Mouse (Mus musculus) layer of hippocampus, adult 9-11 months (tissue): ENCODE data around the gene Armc12.

Source experiments
- DNase-seq: peaks from one replicate; pipeline ENCODE4 v3.0.0; 2022

The Armc12 gene

DNA sequence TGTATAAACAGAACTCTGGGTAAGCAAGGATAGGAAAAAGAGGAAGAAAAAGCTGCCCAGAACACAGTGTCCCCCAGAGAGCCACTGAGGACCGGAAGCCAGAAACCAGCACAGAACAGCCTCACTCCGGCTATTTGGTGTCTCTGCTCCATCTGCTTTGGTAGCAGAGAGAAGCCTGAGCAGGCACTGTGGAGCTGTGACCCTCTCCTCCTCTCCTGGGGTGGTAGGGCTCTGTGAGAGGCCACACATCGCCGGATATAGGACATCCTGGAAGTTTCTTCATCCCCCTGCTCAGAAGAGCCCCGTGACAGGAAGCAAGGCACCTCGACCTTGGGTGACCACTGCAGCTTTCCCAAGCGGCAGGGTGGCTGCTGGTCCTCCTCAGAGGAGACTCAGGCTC, 16.8 kb upstream of the Armc12 start:
- DNase-seq: no peak

DNA sequence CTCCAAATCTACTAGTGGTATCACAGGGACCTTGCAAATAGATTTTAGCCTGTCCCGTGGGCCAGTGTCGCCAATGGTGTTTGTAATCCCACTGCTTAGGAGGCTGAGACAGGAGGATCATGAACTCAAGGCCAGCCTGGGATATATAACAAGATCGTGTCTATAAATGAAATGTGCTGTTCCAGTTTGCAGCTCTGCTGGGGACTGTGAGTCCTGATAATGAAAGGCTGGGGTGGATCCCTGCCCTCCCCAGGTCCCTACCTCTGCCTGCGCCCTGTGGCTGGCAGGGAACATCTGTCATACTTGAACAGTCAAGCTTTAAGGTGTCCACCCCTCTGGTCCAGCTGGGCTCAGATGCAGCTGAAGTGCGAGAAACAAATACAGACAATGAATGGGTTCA, 16.1 kb upstream of the Armc12 start:
- no peak for DNase-seq

DNA sequence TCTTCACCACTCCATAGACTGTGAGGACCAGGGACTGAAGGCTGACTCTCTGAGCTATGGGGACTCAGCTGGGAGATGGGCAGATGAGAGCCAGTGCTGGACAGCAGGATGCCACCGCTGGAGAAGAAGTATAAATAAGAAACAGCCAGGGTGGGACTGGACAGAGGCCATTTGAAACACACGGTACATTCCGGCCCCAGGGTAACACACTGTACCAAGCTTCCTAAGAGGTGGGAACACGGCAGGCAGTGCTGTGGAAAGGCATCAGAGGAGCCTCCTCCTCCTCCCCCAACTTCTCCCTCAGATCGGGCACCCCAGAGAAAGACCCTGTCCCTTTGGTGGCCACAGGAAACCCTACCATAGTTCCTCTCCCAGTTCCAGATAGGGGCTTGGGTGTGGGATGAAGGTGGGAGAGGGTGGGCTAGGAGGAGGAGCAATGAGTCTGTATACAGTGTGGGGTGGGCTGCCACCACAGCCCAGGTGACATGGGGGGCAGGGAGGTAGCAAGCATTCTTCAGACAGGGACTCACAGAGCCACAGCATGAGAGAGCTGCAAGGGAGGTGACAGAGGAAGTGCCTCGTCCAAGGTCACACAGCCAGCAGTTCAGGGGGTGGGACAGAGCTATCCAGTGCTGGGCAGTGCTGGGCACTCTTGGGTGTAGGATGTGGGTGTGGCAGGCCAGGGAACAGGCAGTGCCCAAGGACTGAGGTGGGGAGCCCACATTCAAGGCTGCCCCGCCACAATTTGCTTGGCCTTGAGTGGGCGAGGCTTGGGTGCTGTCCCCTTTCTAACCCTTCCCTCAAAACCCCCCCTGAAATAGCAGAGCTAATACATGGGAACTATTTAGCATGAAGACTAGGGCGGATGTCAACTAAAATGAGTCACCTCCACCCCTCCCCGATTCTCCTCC, 14.9 kb upstream of the Armc12 start:
- DNase-seq: no peak

DNA sequence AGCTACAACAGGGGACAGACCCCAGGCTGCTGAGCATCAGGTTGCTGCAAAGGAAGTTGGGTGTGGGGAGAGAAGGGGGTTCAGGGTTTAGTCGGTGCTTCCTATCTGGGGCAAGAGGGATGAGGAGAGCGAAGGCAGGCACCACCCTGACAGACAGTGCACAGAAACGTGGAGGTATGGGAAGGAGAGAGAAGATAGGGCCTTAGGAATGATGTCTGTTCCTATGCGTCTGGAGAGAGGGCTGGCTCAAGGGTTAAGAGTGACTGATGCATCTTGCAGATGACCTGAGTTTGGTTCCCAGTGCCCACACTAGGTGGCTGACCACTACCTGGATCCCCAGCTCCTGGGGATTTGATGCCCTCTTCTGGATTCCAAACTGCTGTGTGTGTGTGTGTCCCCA, 13.7 kb upstream of the Armc12 start:
- no peak for DNase-seq

DNA sequence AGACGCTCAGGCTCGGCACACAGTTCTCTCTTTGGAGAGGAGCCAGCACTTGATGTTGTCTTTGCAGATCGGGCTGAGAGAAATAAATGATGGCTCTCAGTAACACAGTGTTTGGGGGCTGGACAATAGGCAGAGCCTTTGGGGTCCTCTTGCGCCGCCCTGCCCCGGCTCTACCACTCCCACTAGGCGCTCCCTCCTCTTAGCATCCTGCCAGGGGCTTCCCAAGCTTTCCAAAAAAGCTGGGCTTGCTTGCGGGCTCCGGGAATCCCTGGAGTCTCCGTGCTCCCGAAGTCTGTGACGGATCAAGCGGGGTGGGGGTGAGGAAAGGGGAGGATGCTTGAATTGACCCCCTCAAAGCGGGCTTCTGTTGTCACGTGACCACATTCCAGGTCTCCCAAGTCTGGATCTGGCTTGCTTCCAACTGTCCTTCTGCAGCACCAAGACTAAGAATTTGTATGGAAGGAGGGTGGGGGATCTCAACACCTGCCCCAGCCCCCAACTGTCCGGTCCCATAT, 13.1 kb upstream of the Armc12 start, which contains the start of gene Fkbp5:
Fkbp5 (minus strand) TSS at position 87 of the 515 bp plus-strand sequence.
- no peak for DNase-seq

GRCm38 (mm10) chr17:28517956-28518614, 12.5 kb upstream of the Armc12 start:
- peak; percentile 92 for DNase-seq

GRCm38 (mm10) chr17:28518615-28519071, 12.0 kb upstream of the Armc12 start:
- DNase-seq: no peak

DNA sequence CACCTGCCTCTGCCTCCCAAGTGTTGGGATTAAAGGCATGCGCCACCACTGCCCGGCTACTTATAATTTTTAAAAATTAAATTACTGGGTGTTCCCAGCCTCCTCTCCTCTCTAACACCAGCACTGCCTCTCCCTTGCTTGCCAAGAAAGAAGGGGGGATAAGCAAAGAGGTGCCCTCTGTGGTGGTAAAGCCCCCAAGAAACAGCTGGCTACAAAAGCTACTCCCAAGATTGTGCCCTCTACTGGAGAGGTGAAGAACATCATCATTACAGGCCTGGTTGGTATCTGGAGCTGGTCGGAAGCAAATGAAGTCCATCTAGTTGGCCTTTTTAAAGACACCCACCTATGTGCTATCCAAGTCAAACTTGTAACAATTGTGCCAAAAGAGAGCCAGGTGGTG, 10.8 kb upstream of the Armc12 start:
- no peak for DNase-seq

- no peak for DNase-seq
Observed at GRCm38 (mm10) chr17:28520561-28520960, 10.0 kb upstream of the Armc12 start.

DNA sequence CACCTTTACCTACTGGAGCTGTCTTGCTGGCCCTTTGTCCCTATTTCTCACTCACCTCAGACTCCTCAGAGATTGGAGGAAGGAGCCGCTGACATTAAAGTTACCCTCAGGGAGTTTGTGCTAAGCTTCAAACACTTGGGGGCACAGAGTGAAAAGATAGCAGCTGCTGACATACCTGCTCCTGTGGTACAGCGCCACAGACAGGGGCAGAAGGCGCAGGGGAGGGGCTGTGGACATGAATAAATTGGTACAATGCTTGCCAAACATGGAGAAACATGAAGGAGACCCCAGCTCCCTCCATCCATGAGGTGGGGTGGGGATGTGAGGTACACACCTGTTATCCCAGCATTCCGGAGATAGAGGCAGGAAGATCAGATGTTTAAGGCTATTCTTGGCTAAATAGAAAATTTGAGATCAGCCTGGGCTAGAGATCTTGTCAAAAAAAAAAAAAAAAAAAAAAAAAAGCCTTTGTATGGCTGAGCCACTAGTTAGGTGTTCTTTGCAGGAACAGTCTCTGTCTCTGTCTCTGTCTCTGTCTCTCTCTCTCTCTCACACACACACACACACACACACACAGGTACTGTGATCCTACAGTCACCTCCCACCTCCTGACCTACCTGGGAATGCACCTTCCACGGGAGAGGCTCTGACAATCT, 9.4 kb upstream of the Armc12 start:
- DNase-seq: no peak

DNA sequence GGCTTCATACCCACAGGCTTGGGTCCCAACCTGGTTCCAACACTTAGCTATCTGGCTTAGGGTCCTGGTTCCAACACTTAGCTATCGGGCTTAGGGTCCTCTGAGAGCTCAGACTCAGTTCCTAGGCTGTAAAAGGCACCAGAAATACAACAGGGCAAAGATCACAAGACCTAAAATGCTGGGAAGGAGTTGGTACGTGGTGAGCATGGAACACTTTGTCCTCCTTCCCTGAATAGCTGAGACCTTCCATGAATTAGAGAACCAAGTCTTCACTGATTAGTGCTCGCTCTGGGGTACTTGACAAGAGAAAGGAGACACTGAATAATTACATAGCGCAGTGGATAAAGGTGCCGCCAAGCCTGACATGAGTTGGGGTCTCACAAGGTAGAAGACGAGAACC, 8.7 kb upstream of the Armc12 start:
- no peak for DNase-seq

- DNase-seq: peak; percentile 94
Observed at GRCm38 (mm10) chr17:28522623-28523354, 7.8 kb upstream of the Armc12 start.

- no peak for DNase-seq
Observed at GRCm38 (mm10) chr17:28523355-28524008, 7.1 kb upstream of the Armc12 start.

DNA sequence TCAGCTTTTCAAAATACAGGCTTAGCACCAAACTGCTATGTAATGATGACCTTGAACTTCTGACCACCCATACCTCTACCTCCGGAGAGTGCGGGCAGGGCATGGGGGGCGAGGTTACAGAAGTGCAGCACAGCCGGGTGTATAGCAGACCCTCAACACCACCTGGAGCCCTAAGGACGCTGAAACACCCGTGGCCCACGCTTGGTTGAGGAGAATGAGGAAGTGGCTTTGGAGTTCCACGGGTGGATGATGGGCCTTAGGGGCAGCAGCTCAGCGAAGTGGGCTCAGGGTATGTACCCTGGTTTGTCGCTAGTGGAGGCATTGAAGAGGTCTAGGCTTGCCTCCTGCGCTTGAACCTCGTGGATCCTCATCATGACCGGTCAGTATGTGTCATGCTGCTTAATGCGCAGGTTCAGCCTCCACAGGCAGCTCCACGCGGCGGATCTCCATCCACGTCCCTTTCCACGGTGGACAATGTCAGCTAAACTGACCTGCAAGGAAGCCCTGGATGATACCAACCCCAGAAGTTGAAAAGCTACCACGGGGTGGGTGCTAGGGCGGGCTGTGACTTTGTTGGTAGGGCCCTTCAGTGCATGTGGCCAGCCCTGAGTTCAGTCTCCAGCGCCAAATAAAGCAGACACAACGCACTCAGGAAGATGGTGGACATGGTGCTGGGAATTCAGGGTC, 6.5 kb upstream of the Armc12 start:
- DNase-seq: no peak

DNA sequence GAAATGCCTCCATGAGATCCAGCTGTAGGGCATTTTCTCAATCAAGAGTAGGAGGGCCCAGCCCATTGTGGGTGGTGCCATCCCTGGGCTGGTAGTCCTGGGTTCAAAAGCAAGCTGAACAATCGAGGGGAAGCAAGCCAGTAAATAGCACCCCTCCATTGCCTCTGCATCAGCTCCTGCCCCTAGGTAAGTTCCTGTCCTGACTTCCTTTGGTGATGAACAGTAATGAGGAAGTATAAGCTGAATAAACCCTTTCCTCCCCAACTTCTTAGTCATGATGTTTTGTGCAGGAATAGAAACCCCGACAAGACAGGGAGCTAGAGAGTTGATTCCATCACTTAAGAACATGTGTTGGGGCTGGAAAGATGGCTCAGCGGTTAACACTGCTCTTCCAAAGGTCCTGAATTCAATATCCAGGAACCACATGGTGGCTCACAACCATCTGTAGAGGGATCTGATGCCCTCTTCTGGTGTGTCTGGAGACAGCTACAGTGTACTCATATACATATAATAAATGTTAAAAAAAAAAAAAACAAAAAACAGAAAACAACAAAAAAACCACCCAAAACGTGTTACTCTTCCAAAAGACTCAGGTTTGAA, 5.7 kb upstream of the Armc12 start:
- DNase-seq: no peak

- no peak for DNase-seq
Observed at GRCm38 (mm10) chr17:28527184-28528042, 3.2 kb upstream of the Armc12 start.

GRCm38 (mm10) chr17:28528043-28528351, 2.6 kb upstream of the Armc12 start:
- DNase-seq: peak; percentile 81

DNA sequence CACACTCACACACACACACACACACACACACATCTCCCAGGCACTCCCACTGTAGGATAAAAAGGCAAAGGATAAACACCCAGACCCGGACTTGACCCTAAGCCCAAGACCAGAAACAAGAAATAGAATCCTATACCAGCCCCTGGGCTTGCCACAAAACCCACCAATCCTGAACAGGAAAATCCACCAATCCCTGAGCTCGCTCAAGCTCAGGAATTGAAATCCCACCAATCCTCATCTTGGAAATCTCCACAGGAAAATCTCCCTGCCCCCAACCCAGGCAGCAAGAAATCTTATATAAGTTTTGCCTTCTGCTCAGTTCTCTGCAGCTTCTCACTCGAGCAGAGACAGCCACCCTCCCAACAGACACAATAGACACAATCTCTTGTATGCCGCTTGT, 1.5 kb upstream of the Armc12 start:
- no peak for DNase-seq

- DNase-seq: no peak
Observed at GRCm38 (mm10) chr17:28531946-28532345, 1.3 kb downstream of the Armc12 start.

DNA sequence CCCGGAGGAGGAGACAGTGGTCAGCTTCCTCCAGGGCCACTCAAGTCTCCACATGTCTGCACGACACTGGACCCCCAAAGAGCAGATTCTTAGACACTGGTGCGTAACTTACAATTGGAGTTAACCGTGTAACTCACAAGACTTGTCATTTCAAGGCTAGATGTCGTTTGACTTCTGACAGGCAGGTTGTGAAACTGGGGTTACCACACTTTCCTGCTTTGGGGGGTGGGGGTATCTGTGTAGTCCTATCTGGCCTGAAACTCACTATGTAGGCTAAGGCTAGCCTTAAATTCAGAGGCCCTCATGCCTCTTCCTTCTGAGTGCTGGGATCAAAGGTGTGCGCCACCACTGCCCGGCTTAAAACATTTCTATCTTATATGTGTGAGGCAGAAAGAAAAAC, 2.0 kb downstream of the Armc12 start:
- DNase-seq: no peak
